Mouse (Mus musculus) E14TG2a.4 (cell line): ENCODE results near the gene Cebpe.

Source experiments
- H3K27me3 ChIP-seq: 2 replicates; pipeline ENCODE4 v1.6.1; 2014; ENCODE audit warnings: low read length, control low read depth; ENCODE audit not compliant: insufficient read depth
- H3K36me3 ChIP-seq: 2 replicates; pipeline ENCODE4 v1.6.1; 2014; ENCODE audit warnings: low read length, control low read depth; ENCODE audit not compliant: insufficient read depth
- H3K4me1 ChIP-seq: replicated peaks from 2 replicates; pipeline ENCODE4 v1.6.1; 2014; ENCODE audit warnings: low read depth, low read length, control low read depth
- H3K4me3 ChIP-seq: replicated peaks from 2 replicates; pipeline ENCODE4 v1.5.1; 2014; ENCODE audit warnings: mild to moderate bottlenecking, low read length
- H3K9me3 ChIP-seq: 2 replicates; pipeline ENCODE4 v1.6.1; 2014; ENCODE audit warnings: low read length, control low read depth
- CTCF ChIP-seq: conservative IDR thresholded peaks from 2 replicates; pipeline ENCODE4 v1.5.1; 2014; ENCODE audit warnings: low read length
- NANOG ChIP-seq: IDR thresholded peaks from 2 replicates; pipeline ENCODE4 v1.6.1; 2014; ENCODE audit warnings: borderline replicate concordance, low read length, mixed read lengths
- POU5F1 ChIP-seq: IDR thresholded peaks from 2 replicates; pipeline ENCODE4 v1.6.1; 2014; ENCODE audit warnings: low read length, borderline replicate concordance

Gene Cebpe

DNA sequence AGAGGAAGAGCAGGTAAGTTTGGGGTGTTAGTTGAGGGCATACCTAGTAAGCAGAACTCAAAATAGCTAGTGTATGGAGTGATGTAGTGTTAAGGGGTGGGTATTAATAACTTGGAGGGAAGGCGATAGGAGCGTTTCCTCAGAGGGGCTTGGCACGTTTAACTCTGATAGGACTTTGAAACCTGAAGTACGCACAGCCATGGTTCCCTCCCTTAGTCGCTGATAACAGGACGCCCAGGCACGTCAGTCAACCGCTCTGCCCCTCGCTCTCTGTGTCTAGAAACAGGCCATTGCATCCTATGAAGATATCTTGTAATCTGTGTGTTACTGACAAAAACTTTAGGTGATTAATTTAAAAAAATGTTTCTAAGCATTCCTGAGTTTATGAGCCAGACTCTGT is 34.1 kb upstream of the Cebpe start:
- peaks cover 14% of the 10 kb centered on the region for H3K4me1 ChIP-seq
- H3K9me3 ChIP-seq, result no peaks in the 10 kb centered on the region
- H3K36me3 ChIP-seq, result no peaks in the 10 kb centered on the region
- peaks cover 13% of the 10 kb centered on the region for H3K27me3 ChIP-seq
- H3K4me3 ChIP-seq, result no peak overlapping the region
- TF ChIP-seq NANOG (no peak), POU5F1 (no peak), CTCF (no peak)

DNA sequence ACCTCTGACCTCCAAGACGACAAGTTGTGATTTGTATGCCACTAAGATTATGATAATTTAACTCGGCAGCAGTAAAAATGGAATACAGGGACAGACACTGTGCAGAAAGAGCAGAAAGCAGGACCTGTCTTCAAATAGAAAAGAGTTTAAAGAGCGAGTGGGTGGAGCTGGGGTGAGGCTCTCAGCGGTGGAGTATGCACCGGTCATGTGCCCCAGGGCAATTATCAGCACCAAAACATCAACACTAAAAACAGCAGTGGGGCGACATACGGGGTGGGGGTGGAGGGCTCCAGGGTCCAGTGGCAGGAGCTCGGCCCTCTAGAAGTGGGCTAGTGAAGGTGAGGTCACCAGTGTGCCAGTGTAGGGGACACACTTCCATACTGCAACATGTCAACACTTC is 32.5 kb upstream of the Cebpe start:
- no peak for TF ChIP-seq POU5F1
- no peak for TF ChIP-seq CTCF
- no peak for TF ChIP-seq NANOG
- no peak overlapping the region for H3K4me3 ChIP-seq
- H3K36me3 ChIP-seq, result no peaks in the 10 kb centered on the region
- peaks cover 14% of the 10 kb centered on the region for H3K4me1 ChIP-seq
- peaks cover 16% of the 10 kb centered on the region for H3K27me3 ChIP-seq
- no peaks in the 10 kb centered on the region for H3K9me3 ChIP-seq

DNA sequence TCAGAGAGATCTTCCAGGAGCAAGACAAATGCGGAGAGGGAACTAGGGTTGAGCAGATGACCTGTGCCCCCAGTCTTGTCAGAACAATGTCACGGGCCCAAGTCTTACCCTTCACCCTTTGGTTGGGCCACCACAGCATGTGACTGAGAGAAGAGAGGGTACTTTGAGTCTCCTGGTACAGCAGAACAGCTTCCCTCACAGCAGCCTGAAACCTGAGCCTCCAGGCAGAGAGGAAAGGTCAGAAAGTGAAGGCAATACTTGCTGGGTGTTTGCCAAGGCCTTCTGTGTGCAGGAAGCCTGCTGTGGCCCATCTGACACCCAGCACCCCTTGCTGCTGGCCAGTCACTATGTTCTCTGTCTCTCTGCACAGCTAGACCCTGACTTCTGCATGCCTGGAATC is 30.4 kb upstream of the Cebpe start:
- Histone ChIP-seq H3K36me3 (no peaks in the 10 kb centered on the region), H3K4me3 (no peak overlapping the region), H3K27me3 (peaks cover 15% of the 10 kb centered on the region), H3K9me3 (no peaks in the 10 kb centered on the region), H3K4me1 (peaks cover 3% of the 10 kb centered on the region; the same call in 1 of the 2 replicates)
- no peak for TF ChIP-seq NANOG
- TF ChIP-seq POU5F1, result no peak
- no peak for TF ChIP-seq CTCF

DNA sequence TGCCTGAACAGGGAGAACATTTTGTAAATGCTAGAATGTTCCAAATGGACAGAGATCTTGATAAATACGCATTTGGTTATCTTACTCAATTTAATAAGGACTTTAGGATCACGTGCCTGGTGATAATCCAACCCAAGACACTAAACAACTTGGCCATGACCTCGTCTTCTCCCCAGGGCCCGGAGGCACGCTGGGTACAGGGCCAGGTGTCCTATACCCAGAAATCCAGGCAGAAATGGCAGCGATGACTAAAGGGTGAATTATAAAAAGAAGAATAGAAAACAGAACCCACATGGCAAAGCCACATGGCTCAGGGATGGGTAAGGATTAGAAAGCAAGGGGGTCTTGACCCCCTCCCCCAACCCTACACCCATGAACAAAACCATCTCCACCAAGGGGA is 29.7 kb upstream of the Cebpe start:
- Histone ChIP-seq H3K27me3 (peaks cover 10% of the 10 kb centered on the region), H3K4me3 (no peak overlapping the region), H3K36me3 (no peaks in the 10 kb centered on the region), H3K4me1 (0 out of 2 replicates have a peak, but pooled peaks cover 3% of the 10 kb centered on the region), H3K9me3 (no peaks in the 10 kb centered on the region)
- no peak for TF ChIP-seq CTCF
- TF ChIP-seq POU5F1, result no peak
- TF ChIP-seq NANOG, result no peak

DNA sequence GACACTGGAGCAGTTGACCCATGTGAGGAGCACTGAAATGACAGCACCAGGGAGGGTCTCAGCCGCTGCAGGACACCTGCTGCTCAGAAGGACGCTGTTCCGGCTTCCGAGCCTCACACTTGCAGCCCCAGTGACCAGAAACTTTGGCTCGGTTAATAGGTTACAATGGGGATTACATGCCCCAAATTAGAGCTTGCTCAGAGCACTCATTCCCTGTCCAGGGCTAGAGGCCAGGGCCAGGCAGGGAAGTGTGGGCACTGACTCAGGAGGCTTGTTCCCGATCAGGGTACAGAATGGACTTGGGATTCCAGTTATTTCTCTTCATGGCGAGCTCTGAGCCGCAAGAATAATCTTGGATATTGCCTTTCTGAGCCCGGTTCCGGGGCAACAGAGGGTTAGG is 25.7 kb upstream of the Cebpe start:
- no peak for TF ChIP-seq CTCF
- TF ChIP-seq NANOG, result no peak
- TF ChIP-seq POU5F1, result no peak
- Histone ChIP-seq H3K4me1 (no peaks in the 10 kb centered on the region), H3K9me3 (no peaks in the 10 kb centered on the region), H3K4me3 (no peak overlapping the region), H3K36me3 (no peaks in the 10 kb centered on the region), H3K27me3 (0 out of 2 replicates have a peak, but pooled peaks cover 10% of the 10 kb centered on the region)

DNA sequence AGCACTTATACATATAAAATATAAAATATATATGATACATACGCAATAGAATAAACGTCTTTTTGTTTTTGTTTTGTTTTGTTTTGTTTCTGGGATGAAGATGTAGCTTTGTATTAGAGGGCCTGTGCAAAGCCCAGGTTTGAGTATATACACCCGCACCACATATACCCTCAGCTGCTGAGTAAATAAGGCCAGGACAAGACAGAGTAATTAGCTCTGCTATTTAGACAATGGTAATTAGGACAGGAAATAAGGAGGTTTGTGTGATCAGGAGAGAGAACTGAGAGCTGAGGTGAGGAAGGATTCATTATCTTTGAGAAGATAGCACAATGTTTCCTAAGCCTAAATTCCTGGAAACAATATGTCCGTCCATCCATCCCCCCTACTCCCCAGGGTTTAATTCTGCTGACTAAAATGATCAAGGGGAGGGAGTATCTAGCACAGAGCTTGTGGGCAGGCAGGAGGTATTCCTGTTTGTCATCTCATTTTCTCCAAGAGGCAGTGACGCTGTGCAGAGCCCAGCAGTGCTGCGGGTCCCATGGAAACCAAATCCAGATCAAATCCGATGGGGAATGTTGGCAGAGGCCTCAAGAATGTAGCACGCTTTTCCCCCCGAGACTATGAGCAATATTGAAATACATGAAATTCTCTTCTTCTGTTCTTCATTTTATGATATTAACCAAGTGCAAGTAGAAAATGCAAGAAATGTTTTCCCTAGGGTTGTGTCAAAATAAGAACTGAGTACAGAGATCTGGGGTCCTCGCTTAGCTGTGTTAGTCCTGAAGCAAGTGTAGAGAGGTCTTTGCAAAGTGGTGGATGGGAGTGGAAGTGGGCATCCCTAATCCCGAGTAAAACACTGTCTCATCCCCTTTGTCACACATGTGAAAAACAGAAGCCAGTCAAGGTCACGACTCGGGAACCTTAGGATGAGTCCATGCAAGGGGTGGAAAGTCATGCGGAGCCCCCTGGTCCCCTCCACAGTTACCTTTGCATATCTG is 24.9 kb upstream of the Cebpe start:
- Histone ChIP-seq H3K27me3 (0 out of 2 replicates have a peak, but pooled peaks cover 9% of the 10 kb centered on the region), H3K4me3 (no peak overlapping the region), H3K9me3 (no peaks in the 10 kb centered on the region), H3K4me1 (no peaks in the 10 kb centered on the region), H3K36me3 (no peaks in the 10 kb centered on the region)
- TF ChIP-seq NANOG (no peak), POU5F1 (no peak), CTCF (no peak)

DNA sequence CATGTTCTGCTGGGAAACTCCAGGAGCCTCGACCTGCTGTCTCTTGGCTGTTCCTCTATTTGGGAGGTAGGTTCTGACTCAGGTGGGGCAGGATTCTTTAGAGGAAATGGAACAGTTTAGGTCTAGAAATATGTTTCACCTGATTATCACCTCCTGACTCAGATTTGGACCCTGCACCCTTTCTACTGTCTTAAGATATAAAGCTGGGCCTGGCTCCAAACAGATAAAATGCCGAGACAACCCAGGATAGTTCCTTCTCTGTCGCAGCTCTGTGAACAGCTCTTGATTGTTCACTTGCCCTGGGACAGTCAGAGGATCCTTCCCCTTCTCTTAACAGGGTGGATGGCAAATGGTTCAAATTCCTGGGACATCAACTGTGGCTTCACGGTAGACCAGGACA is 23.2 kb upstream of the Cebpe start:
- Histone ChIP-seq H3K9me3 (no peaks in the 10 kb centered on the region), H3K27me3 (0 out of 2 replicates have a peak, but pooled peaks cover 11% of the 10 kb centered on the region), H3K4me1 (no peaks in the 10 kb centered on the region), H3K4me3 (no peak overlapping the region), H3K36me3 (no peaks in the 10 kb centered on the region)
- TF ChIP-seq NANOG, result no peak
- no peak for TF ChIP-seq POU5F1
- TF ChIP-seq CTCF, result no peak

DNA sequence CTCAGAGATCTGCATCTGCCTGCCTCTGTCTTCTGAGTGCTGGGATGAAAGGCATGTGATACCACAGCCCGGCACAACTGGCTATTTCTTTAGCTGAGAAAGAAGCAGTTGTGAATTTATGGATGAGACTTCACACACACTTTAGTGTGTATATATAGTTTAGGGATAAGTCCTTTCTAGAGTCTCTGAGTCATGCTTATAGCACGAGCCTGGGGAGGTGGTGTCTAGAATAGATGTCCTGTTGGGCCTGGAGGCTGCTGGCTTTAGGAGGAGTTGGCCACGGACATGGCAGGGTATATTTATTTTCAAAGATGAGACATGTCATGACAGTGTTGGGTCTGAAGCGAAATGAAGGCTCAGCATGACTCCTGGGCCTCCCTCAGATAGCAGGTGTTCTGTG is 22.0 kb upstream of the Cebpe start:
- no peak overlapping the region for H3K4me3 ChIP-seq
- TF ChIP-seq POU5F1 (no peak), NANOG (no peak), CTCF (no peak)
- peaks cover 1% of the 10 kb centered on the region; the same call in 1 of the 2 replicates for H3K4me1 ChIP-seq
- H3K9me3 ChIP-seq, result no peaks in the 10 kb centered on the region
- H3K36me3 ChIP-seq, result no peaks in the 10 kb centered on the region
- H3K27me3 ChIP-seq, result 0 out of 2 replicates have a peak, but pooled peaks cover 11% of the 10 kb centered on the region
